Mouse (Mus musculus): ENCODE data around the gene Trim65. TPM values are rescaled to one million over a fixed set of nuclear protein-coding genes. Genes with fewer than 3 reads are reported as not detected.
A peak's percentile ranks its signal among the peaks of the same experiment; 100 is the strongest.

Gene Trim65
- total RNA-seq, 2 experiments from 2014 or later = 7.6 to 9.1 TPM

- TF ChIP-seq CTCF (IDR thresholded peaks at IDR 0.05) = no peak
- intact Hi-C loops (cut with DNase I) = no loop called here
- H3K4me3 ChIP-seq = no peak overlapping the region
- DNase-seq (ENCODE audit: extremely low spot score in 1 of 2, low spot score in 2 of 2) = no peak
- no peak overlapping the region for H3K27ac ChIP-seq
Observed at GRCm38 (mm10) chr11:116117241-116117640, 13.7 kb downstream of the Trim65 start.

- TF ChIP-seq CTCF (IDR thresholded peaks at IDR 0.05) = no peak; the same call in none of the 2 replicates
- DNase-seq (ENCODE audit: extremely low spot score in 1 of 2, low spot score in 2 of 2) = no peak
- intact Hi-C loops (cut with DNase I) = no loop called here
- Histone ChIP-seq H3K27ac (no peak overlapping the region), H3K4me3 (no peak overlapping the region)
Observed at GRCm38 (mm10) chr11:116111611-116112203, 19.2 kb downstream of the Trim65 start.

- no peak overlapping the region for H3K27ac ChIP-seq
- intact Hi-C loops (cut with DNase I) = no loop called here
- DNase-seq (ENCODE audit: extremely low spot score in 1 of 2, low spot score in 2 of 2) = no peak
- no peak overlapping the region for H3K4me3 ChIP-seq
- TF ChIP-seq CTCF (IDR thresholded peaks at IDR 0.05) = peak; percentile 33
Observed at GRCm38 (mm10) chr11:116111067-116111466, 19.9 kb downstream of the Trim65 start.

GRCm38 (mm10) chr11:116110540-116110939 lies 20.4 kb downstream of the Trim65 start:
- Histone ChIP-seq H3K27ac (peak overlapping the region; percentile 50), H3K4me3 (peak overlapping the region; percentile 47)
- no peak for TF ChIP-seq CTCF (IDR thresholded peaks at IDR 0.05)
- intact Hi-C loops (cut with DNase I) = no loop called here
- DNase-seq (ENCODE audit: extremely low spot score in 1 of 2, low spot score in 2 of 2) = no peak

GRCm38 (mm10) chr11:116110131-116110530 lies 20.8 kb downstream of the Trim65 start:
- DNase-seq (ENCODE audit: extremely low spot score in 1 of 2, low spot score in 2 of 2) = no peak
- intact Hi-C loops (cut with DNase I) = no loop called here
- H3K4me3 ChIP-seq = peak overlapping the region; percentile 47
- H3K27ac ChIP-seq = peak overlapping the region; percentile 73
- no peak for TF ChIP-seq CTCF (IDR thresholded peaks at IDR 0.05)

- peak overlapping the region; percentile 73 for H3K27ac ChIP-seq
- intact Hi-C loops (cut with DNase I) = no loop called here
- TF ChIP-seq CTCF (IDR thresholded peaks at IDR 0.05) = no peak
- no peak for DNase-seq (ENCODE audit: extremely low spot score in 1 of 2, low spot score in 2 of 2)
- H3K4me3 ChIP-seq = peak overlapping the region; percentile 47
Observed at GRCm38 (mm10) chr11:116109441-116110081, 21.4 kb downstream of the Trim65 start.

- intact Hi-C loops (cut with DNase I) = no loop called here
- peak overlapping the region; percentile 50; the same call in 1 of the 2 replicates for H3K27ac ChIP-seq
- peak overlapping the region; percentile 47 for H3K4me3 ChIP-seq
- TF ChIP-seq CTCF (IDR thresholded peaks at IDR 0.05) = no peak
- DNase-seq (ENCODE audit: extremely low spot score in 1 of 2, low spot score in 2 of 2) = peak in 1 of 2 experiments; percentile 49
Observed at GRCm38 (mm10) chr11:116108464-116109137, 22.3 kb downstream of the Trim65 start.

GRCm38 (mm10) chr11:116107777-116108285 lies 23.1 kb downstream of the Trim65 start:
- Histone ChIP-seq H3K27ac (peak overlapping the region; percentile 25; the same call in 1 of the 2 replicates), H3K4me3 (no peak overlapping the region)
- DNase-seq (ENCODE audit: extremely low spot score in 1 of 2, low spot score in 2 of 2) = no peak
- intact Hi-C loops (cut with DNase I) = no loop called here
- no peak for TF ChIP-seq CTCF (IDR thresholded peaks at IDR 0.05)

GRCm38 (mm10) chr11:116106963-116107776 lies 23.8 kb downstream of the Trim65 start:
- TF ChIP-seq CTCF (IDR thresholded peaks at IDR 0.05) = peak; percentile 11
- intact Hi-C loops (cut with DNase I) = no loop called here
- no peak for DNase-seq (ENCODE audit: extremely low spot score in 1 of 2, low spot score in 2 of 2)
- Histone ChIP-seq H3K27ac (no peak overlapping the region), H3K4me3 (no peak overlapping the region)

- TF ChIP-seq CTCF (IDR thresholded peaks at IDR 0.05) = no peak
- Histone ChIP-seq H3K27ac (no peak overlapping the region), H3K4me3 (no peak overlapping the region)
- no peak for DNase-seq (ENCODE audit: extremely low spot score in 1 of 2, low spot score in 2 of 2)
- intact Hi-C loops (cut with DNase I) = no loop called here
Observed at GRCm38 (mm10) chr11:116106154-116106962, 24.6 kb downstream of the Trim65 start.

- H3K4me3 ChIP-seq = no peak overlapping the region
- intact Hi-C loops (cut with DNase I) = no loop called here
- TF ChIP-seq CTCF (IDR thresholded peaks at IDR 0.05) = no peak
- no peak overlapping the region for H3K27ac ChIP-seq
- no peak for DNase-seq (ENCODE audit: extremely low spot score in 1 of 2, low spot score in 2 of 2)
Observed at GRCm38 (mm10) chr11:116105065-116105464, 25.9 kb downstream of the Trim65 start.

All from left cerebral cortex, adult 2 months (tissue).